Mouse (Mus musculus) neural tube, embryonic 15.5 days (tissue): ENCODE results near the gene Tomm7. TPM values are rescaled to one million over a fixed set of nuclear protein-coding genes. Genes with fewer than 3 reads are reported as not detected.

Source experiments
- ATAC-seq: fragments of 200-750 bp; cut with Nextera tagmentation; 2 replicates; pipeline ENCODE4 v1.8.0; 2017; ENCODE audit warnings: mild to moderate bottlenecking, moderate TSS enrichment, moderate library complexity; ENCODE audit not compliant: low FRiP score
- H3K27ac ChIP-seq: fragments of 300-500 bp; sonication (generic); replicated peaks from 2 replicates; pipeline ENCODE4 v1.5.1; 2015; ENCODE audit warnings: mild to moderate bottlenecking, inconsistent platforms
- H3K27me3 ChIP-seq: fragments of 300-500 bp; sonication (generic); replicated peaks from 2 replicates; pipeline ENCODE4 v1.6.1; 2015; ENCODE audit warnings: inconsistent platforms
- H3K36me3 ChIP-seq: fragments of 300-500 bp; sonication (generic); 2 replicates; pipeline ENCODE4 v1.6.1; 2015; ENCODE audit warnings: inconsistent platforms
- H3K4me1 ChIP-seq: fragments of 300-500 bp; sonication (generic); 2 replicates; pipeline ENCODE4 v1.6.1; 2015; ENCODE audit warnings: inconsistent platforms
- H3K4me2 ChIP-seq: fragments of 300-500 bp; sonication (generic); 2 replicates; pipeline ENCODE4 v1.6.1; 2015; ENCODE audit warnings: inconsistent platforms, mild to moderate bottlenecking, moderate library complexity
- H3K4me3 ChIP-seq: fragments of 300-500 bp; sonication (generic); replicated peaks from 2 replicates; pipeline ENCODE4 v1.5.1; 2015; ENCODE audit warnings: mild to moderate bottlenecking, inconsistent platforms
- H3K9ac ChIP-seq: fragments of 300-500 bp; sonication (generic); replicated peaks from 2 replicates; pipeline ENCODE4 v1.6.1; 2015; ENCODE audit warnings: mild to moderate bottlenecking, inconsistent platforms
- H3K9me3 ChIP-seq: fragments of 300-500 bp; sonication (generic); replicated peaks from 2 replicates; pipeline ENCODE4 v1.6.1; 2016; ENCODE audit warnings: inconsistent platforms
- WGBS: fragments of 180-500 bp; shearing (Covaris S2); methylation state at CpG from one replicate; pipeline ENCODE4 v1.1.7; 2015; ENCODE audit warnings: mixed read lengths; 5-methylcytosine and 5-hydroxymethylcytosine counted together
- polyA plus RNA-seq: library from polyadenylated mRNA; unstranded; fragments of >200 nt; fragmentation: Nextera tagmentation; extraction: Ambion mirVana; gene quantifications from 2 replicates; pipeline ENCODE4 v1.2.1, GENCODE M21; 2015

The Tomm7 gene
- polyA plus RNA-seq, 1 experiment from 2014 or later = 90.5 TPM

DNA sequence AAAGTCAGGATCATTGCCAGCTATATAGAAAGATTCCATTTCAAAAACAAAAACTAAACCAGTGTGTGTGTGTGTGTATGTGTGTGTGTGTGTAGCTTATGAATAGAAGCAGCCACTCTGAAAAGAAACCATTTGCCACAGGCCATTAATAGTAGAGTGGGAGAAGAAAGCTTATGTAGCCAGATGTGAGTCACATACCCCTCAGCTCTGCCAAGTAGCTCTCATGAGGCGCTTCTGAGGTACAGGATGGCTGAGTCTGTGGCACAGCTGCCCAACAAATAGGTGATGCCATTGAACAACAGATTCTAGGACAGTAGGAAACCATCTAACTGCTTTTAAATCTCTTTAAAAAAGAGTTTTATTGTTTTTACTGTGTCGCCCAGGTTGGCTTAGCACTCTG, 51.2 kb downstream of the Tomm7 start:
- Histone ChIP-seq H3K36me3 (peaks cover 35% of the 10 kb centered on the region), H3K27me3 (no peaks in the 10 kb centered on the region), H3K4me1 (peaks cover 18% of the 10 kb centered on the region), H3K9me3 (no peaks in the 10 kb centered on the region), H3K9ac (no peak overlapping the region), H3K4me2 (no peak overlapping the region), H3K27ac (no peak overlapping the region), H3K4me3 (no peak overlapping the region)
- WGBS = 74% methylated on average over 2 of the region's 2 CpGs
- ATAC-seq = no peak

DNA sequence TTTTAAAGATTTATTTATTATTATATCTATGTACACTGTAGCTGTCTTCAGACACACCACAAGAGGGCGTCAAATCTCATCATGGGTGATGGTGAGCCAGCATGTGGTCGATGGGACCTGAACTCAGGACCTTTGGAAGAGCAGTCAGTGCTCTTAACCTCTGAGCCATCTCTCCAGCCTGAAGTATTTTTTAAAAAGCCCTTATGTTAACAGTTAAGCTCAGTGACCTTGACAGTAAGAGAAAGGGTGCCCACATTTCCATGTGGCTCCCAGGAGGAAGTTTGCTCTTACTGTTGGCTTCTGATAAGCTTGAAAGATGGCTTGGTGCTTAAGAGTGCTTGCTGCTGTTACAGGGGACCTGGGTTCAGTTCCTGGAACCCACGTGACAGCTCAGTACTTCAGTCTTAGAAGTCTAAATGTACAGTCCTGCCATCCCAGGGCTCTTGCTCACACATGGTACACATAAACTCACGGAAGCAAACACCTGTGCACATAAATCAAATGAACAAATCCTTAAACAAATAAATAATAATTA, 54.8 kb downstream of the Tomm7 start:
- WGBS = 90% methylated on average over 4 of the region's 4 CpGs
- Histone ChIP-seq H3K4me3 (no peak overlapping the region), H3K36me3 (peaks cover 16% of the 10 kb centered on the region), H3K27ac (no peak overlapping the region), H3K27me3 (no peaks in the 10 kb centered on the region), H3K4me1 (peaks cover 22% of the 10 kb centered on the region), H3K4me2 (no peak overlapping the region), H3K9me3 (no peaks in the 10 kb centered on the region), H3K9ac (no peak overlapping the region)
- no peak for ATAC-seq

Other genes with a start within 250 kb of the Tomm7 start
- gene Srpk2, start 159.5 kb downstream of the Tomm7 start, polyA plus RNA-seq = 94.5 and 101 TPM in 2 replicates
- 15.1 and 19.7 TPM in 2 replicates for gene Pus7, start 60.5 kb downstream of the Tomm7 start, polyA plus RNA-seq
- gene Rint1, start 56.5 kb downstream of the Tomm7 start, polyA plus RNA-seq = 31.3 and 32.0 TPM in 2 replicates
- 22.3 and 22.5 TPM in 2 replicates for gene Fam126a, start 186.5 kb upstream of the Tomm7 start, polyA plus RNA-seq